Mouse (Mus musculus) stomach, embryonic 14.5 days (tissue): Measurements from ENCODE around the gene Rabgap1l. TPM values are rescaled to one million over a fixed set of nuclear protein-coding genes. Genes with fewer than 3 reads are reported as not detected.
"Not testable (repeated sequence)": the region's sequence is repeated elsewhere in the genome, so short reads cannot be mapped to it uniquely, and the experiment has no call there.

Experiments used
- ATAC-seq: fragments of 200-750 bp; cut with Nextera tagmentation; 2 replicates; pipeline ENCODE4 v1.8.0; 2017; ENCODE audit warnings: low read depth, moderate TSS enrichment; ENCODE audit not compliant: insufficient number of reproducible peaks, insufficient read depth, low FRiP score
- H3K27ac ChIP-seq: fragments of 300-500 bp; sonication (generic); 2 replicates; pipeline ENCODE4 v1.5.1; 2014; ENCODE audit warnings: mild to moderate bottlenecking, low read length, moderate library complexity, mixed read lengths
- H3K27me3 ChIP-seq: fragments of 300-500 bp; sonication (generic); 2 replicates; pipeline ENCODE4 v1.6.1; 2014; ENCODE audit warnings: low read length, control low read depth, mixed read lengths; ENCODE audit not compliant: control insufficient read depth, insufficient read depth
- H3K36me3 ChIP-seq: fragments of 300-500 bp; sonication (generic); 2 replicates; pipeline ENCODE4 v1.6.1; 2014; ENCODE audit warnings: mild to moderate bottlenecking, control low read depth, low read length, moderate library complexity, mixed read lengths; ENCODE audit not compliant: control insufficient read depth, insufficient read depth
- H3K4me1 ChIP-seq: fragments of 300-500 bp; sonication (generic); 2 replicates; pipeline ENCODE4 v1.6.1; 2014; ENCODE audit warnings: low read length, control low read depth, mixed read lengths; ENCODE audit not compliant: control insufficient read depth, insufficient read depth
- H3K4me2 ChIP-seq: fragments of 300-500 bp; sonication (generic); replicated peaks from 2 replicates; pipeline ENCODE4 v1.6.1; 2014; ENCODE audit warnings: low read depth, low read length, control low read depth
- H3K4me3 ChIP-seq: fragments of 300-500 bp; sonication (generic); 2 replicates; pipeline ENCODE4 v1.5.1; 2014; ENCODE audit warnings: low read depth, low read length, control low read depth
- H3K9ac ChIP-seq: fragments of 300-500 bp; sonication (generic); replicated peaks from 2 replicates; pipeline ENCODE4 v1.6.1; 2014; ENCODE audit warnings: low read depth, mild to moderate bottlenecking, control low read depth, low read length, moderate library complexity, mixed read lengths
- H3K9me3 ChIP-seq: fragments of 300-500 bp; sonication (generic); 2 replicates; pipeline ENCODE4 v1.6.1; 2016; ENCODE audit warnings: low read depth, low read length, control low read depth; ENCODE audit not compliant: control insufficient read depth
- WGBS: fragments of 180-500 bp; shearing (Covaris S2); extraction: QIAGEN DNeasy Blood & Tissue Kit; methylation state at CpG from one replicate; pipeline ENCODE4 v1.1.7; 2014; 5-methylcytosine and 5-hydroxymethylcytosine counted together
- polyA plus RNA-seq: library from polyadenylated mRNA; unstranded; fragments of >200 nt; fragmentation: Nextera tagmentation; extraction: Ambion mirVana; gene quantifications from 2 replicates; pipeline ENCODE4 v1.2.1, GENCODE M21; 2014

Gene Rabgap1l
- polyA plus RNA-seq, 1 experiment from 2014 or later: 26.7 TPM

DNA sequence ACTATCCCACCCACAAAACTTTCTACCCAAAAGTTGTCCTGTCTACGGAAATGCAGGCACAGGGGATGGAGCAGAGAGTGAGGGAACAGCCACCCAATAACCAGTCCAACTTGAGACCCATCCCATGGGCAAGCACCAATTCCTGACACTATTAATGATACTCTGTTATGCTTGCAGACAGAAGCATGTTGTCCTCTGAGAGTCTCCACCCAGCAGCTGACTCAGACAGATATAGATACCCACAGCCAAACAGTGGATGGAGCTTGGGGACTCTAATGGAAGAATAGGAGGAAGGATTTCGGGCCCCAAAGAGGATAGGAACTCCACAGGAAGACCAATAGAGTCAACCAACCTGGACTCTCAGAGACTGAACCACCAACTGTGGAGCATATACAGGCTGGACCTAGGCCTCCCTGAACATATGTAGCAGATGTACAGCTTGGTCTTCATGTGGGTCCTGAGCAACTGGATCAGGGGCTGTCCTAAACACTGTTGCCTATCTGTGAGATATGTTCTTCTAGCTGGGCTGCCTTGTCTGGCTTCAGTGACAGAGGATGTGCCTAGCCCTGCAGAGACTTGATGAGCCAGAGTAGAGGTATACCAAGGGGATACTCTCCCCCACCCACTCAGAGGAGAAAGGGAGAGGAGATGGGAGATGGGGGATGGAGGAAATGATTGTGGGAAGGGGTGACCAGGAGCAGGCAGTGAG lies 510.7 kb downstream of the Rabgap1l start:
- not testable (repeated sequence) for ATAC-seq, H3K27ac ChIP-seq

DNA sequence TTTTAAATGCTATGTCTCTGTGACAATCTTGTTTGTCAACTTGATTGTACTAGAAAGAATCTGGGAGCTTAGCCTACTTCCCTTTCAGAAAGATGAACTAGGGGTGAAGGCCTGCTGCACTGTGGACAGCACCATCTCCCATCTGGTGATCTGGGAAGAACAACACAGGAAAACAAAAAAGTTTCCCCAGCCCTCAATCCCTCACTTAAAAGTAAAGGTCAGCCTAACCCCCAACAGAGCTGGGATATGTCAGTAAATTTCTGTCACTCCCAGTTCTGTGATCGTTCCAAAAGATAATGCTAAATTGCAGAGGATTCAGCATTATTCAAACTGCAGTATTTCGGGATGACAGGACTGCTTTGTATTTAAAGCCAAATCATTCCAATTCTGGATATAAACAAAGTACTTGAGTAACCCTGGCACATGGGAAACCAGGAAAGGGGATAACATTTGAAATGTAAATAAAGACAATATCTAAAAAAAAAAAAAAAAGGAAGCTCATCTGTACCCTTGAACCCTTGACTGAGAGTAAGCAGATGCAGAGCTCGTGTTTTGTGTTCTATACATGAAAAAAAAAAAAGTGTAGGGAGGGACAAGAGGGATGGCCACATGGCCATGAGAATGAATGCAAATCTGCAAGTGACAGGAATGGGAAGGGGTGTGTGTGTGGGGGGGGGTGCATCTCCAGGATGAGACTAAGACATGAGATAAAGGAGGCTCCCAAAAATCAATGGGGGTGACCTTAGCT lies 511.5 kb downstream of the Rabgap1l start:
- no peak overlapping the region for H3K4me3 ChIP-seq
- H3K27ac ChIP-seq: no peak overlapping the region
- H3K9me3 ChIP-seq: no peaks in the 10 kb centered on the region
- ATAC-seq: no peak
- H3K27me3 ChIP-seq: no peaks in the 10 kb centered on the region
- no peaks in the 10 kb centered on the region for H3K36me3 ChIP-seq
- H3K4me1 ChIP-seq: 0 out of 2 replicates have a peak, but pooled peaks cover 6% of the 10 kb centered on the region
- 36% methylated on average over 3 of the region's 3 CpGs for WGBS
- no peak overlapping the region for H3K4me2 ChIP-seq
- H3K9ac ChIP-seq: no peak overlapping the region

More for the DNA sequence above, 510.7 kb downstream of the Rabgap1l start:
- not testable (repeated sequence) for H3K36me3 ChIP-seq, H3K4me2 ChIP-seq, H3K4me1 ChIP-seq, H3K27me3 ChIP-seq, H3K9ac ChIP-seq, H3K4me3 ChIP-seq, H3K9me3 ChIP-seq
- 90% methylated on average over 2 of the region's 2 CpGs for WGBS

DNA sequence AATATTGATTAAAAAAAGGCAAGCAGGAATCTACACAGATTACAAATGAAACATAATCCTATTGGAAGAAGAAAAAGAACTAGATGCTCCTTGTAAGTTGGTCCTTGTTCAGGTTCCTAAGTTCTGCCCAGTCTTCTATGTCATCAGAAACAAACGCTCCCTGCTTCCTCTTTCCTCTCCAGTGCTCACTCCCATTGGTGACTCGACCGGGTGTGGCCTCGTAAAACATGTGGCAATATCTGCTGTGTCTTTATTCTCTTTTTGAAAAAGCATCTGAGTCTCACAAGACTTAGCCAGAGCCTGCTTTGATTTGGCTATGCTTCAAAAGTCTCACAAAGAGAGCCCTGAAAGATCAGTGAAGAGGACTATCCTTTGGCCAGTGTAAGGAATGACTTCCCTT lies 512.4 kb downstream of the Rabgap1l start:
- H3K9ac ChIP-seq: no peak overlapping the region
- no peak for ATAC-seq
- H3K4me2 ChIP-seq: no peak overlapping the region
- 67% methylated on average over 4 of the region's 4 CpGs for WGBS
- H3K9me3 ChIP-seq: no peaks in the 10 kb centered on the region
- H3K36me3 ChIP-seq: no peaks in the 10 kb centered on the region
- H3K4me3 ChIP-seq: no peak overlapping the region
- no peaks in the 10 kb centered on the region for H3K27me3 ChIP-seq
- H3K4me1 ChIP-seq: 0 out of 2 replicates have a peak, but pooled peaks cover 6% of the 10 kb centered on the region
- H3K27ac ChIP-seq: no peak overlapping the region

DNA sequence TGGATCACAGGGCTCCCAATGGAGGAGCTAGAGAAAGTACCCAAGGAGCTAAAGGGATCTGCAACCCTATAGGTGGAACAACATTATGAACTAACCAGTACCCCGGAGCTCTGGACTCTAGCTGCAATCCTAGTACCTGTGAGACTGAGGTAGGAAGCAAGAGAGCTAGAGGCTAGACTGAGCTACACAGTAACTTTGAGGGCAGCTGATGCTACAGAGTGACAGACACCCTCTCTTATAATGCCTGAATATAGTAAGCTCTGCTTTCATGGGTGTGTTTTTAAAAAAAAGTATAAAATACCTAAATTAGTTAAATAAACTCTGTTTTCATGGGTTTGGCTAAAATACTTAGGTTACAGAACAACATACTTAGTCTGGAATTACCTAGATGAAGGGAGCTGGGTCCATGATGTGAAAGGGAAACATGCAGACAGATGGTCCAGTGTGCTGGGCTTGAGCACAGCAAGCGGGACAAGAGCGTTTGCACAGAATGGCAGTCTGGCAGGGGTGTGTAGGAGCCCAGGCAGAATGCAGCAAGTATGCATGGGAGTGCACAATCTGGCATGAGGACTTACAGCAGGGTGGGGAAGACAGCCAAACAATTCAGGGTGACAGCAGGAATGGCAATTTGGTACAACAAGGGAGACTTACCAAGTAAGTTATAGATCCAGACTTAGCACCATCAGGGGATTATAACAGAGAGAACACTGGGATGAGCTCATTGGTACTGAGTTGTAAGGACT lies 514.9 kb downstream of the Rabgap1l start:
- H3K9me3 ChIP-seq: no peaks in the 10 kb centered on the region
- no peak overlapping the region for H3K4me3 ChIP-seq
- no peaks in the 10 kb centered on the region for H3K27me3 ChIP-seq
- no peak overlapping the region for H3K4me2 ChIP-seq
- H3K9ac ChIP-seq: no peak overlapping the region
- H3K27ac ChIP-seq: no peak overlapping the region
- H3K4me1 ChIP-seq: 0 out of 2 replicates have a peak, but pooled peaks cover 6% of the 10 kb centered on the region
- no peak for ATAC-seq
- 81% methylated on average over 3 of the region's 3 CpGs for WGBS
- no peaks in the 10 kb centered on the region for H3K36me3 ChIP-seq

DNA sequence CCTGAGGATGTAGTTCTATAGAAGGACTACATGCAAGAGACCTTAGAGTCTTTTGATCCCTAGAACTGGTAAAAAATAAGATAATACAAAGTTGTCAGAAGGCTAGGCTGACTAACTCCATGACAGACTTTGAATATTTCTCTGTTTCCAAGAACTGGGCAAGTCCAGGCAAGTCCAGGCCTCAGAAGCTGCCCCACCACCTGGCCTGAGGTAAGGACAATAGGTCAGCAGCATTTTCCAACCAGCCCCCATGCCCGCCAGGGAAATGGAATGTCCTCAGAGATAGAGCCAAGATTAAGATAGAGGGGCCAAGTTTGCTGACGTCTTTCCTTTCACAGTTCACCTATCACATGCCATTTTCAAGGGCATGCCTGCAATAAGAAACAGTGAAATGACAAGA lies 517.8 kb downstream of the Rabgap1l start:
- no peak for ATAC-seq
- no peaks in the 10 kb centered on the region for H3K36me3 ChIP-seq
- H3K9me3 ChIP-seq: no peaks in the 10 kb centered on the region
- WGBS: 51% methylated on average over 2 of the region's 2 CpGs
- no peak overlapping the region for H3K27ac ChIP-seq
- no peak overlapping the region for H3K4me2 ChIP-seq
- H3K4me3 ChIP-seq: no peak overlapping the region
- no peak overlapping the region for H3K9ac ChIP-seq
- H3K4me1 ChIP-seq: 0 out of 2 replicates have a peak, but pooled peaks cover 3% of the 10 kb centered on the region
- no peaks in the 10 kb centered on the region for H3K27me3 ChIP-seq

DNA sequence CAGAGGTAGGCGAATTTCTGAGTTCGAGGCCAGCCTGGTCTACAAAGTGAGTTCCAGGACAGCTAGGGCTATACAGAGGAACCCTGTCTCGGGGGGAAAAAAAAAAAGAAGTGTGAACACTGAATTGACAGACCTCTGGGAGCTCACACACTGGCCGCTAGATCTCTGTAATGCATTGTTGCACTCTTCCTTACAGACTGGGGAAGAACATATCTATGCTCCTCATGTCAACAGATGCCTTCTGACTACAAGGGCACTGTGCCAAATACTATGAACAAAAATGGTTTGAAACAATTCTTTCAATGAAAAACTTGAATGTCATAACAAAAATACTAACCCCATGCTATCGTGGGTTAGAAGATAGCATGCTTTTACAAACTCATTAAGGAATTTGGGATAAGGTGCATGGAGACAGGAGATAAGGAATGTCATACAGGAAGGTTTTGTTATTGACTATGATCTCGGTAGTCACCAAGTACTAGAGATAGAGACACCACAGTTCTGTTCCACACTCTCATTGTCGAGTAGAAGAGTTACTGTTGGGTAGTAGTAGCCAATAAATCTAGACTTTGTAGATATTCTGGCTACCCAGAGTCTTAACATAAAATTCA lies 519.8 kb downstream of the Rabgap1l start:
- no peaks in the 10 kb centered on the region for H3K4me1 ChIP-seq
- H3K27ac ChIP-seq: no peak overlapping the region
- no peak for ATAC-seq
- 83% methylated on average over 7 of the region's 7 CpGs for WGBS
- H3K27me3 ChIP-seq: no peaks in the 10 kb centered on the region
- H3K4me3 ChIP-seq: no peak overlapping the region
- no peak overlapping the region for H3K4me2 ChIP-seq
- no peaks in the 10 kb centered on the region for H3K36me3 ChIP-seq
- H3K9me3 ChIP-seq: no peaks in the 10 kb centered on the region
- H3K9ac ChIP-seq: no peak overlapping the region

DNA sequence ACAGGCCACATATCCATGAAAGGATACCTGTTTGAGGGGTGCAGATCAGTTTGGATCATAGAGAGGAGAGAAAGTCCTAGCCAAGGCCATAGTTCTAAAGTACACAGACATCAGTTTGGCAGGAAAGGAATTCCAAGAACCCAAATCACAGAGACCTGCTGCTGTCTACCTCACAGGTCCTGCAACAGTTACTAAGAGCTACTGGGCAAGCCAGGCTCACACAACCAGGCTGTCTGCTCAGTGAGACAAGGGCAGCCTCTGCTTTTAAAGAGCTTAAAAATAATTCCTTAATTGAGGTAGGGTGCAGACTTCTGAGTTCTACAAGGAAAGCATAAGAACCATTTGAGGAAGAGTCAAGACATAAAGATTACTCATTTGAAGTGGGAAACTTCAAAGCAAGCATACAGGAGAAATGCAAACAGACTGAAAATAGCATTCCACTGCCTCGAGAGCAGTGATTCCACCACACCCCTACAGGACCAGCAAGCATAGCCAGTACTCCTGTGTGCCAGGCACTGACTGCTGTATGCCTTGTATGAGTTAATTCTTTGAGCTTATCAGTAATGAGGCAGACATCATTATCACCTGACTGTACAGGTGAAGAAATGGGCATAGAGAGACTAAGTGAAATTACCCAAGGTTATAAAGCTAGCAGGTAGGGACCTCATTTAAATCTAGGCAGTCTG lies 521.6 kb downstream of the Rabgap1l start:
- Histone ChIP-seq H3K4me3 (no peak overlapping the region), H3K4me2 (no peak overlapping the region), H3K9me3 (no peaks in the 10 kb centered on the region), H3K4me1 (no peaks in the 10 kb centered on the region), H3K27me3 (no peaks in the 10 kb centered on the region), H3K36me3 (no peaks in the 10 kb centered on the region), H3K27ac (no peak overlapping the region; the same call in 1 of the 2 replicates), H3K9ac (no peak overlapping the region)
- peak; percentile 82 for ATAC-seq
- 28% methylated on average over 1 of the region's 1 CpGs for WGBS

DNA sequence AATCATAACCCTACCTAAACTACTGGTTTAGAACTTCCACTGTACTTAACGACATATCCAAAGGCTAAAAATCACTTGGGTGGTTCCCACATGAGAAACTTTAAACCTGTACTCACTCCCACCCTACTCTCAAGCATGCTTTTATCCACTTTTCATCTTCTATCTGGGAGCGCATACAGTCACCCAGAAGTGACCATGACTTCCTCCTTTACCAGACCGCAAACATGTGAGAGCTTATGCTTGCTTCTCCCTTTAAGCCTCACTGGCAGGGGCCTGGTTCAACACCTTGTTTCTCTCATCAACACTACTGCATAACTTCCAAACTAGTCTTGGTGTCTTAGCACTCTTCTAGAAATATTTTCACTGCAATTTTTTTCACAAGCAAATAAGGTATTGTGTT lies 524.7 kb downstream of the Rabgap1l start:
- Histone ChIP-seq H3K27me3 (no peaks in the 10 kb centered on the region), H3K9ac (no peak overlapping the region), H3K9me3 (no peaks in the 10 kb centered on the region), H3K4me3 (no peak overlapping the region), H3K4me1 (no peaks in the 10 kb centered on the region), H3K27ac (no peak overlapping the region), H3K36me3 (no peaks in the 10 kb centered on the region), H3K4me2 (no peak overlapping the region)
- 77% methylated on average over 3 of the region's 3 CpGs for WGBS
- ATAC-seq: no peak
